Mouse (Mus musculus): ENCODE measurements at regions not wholly inside any gene's neighbourhood (a gene's known extent, or its start where the extent isn't known, plus 50 kb on each side); places are given as distances from the start of the nearest gene placed in this dataset.
"Not testable (repeated sequence)": the region's sequence is repeated elsewhere in the genome, so short reads cannot be mapped to it uniquely, and the experiment has no call there.

DNA sequence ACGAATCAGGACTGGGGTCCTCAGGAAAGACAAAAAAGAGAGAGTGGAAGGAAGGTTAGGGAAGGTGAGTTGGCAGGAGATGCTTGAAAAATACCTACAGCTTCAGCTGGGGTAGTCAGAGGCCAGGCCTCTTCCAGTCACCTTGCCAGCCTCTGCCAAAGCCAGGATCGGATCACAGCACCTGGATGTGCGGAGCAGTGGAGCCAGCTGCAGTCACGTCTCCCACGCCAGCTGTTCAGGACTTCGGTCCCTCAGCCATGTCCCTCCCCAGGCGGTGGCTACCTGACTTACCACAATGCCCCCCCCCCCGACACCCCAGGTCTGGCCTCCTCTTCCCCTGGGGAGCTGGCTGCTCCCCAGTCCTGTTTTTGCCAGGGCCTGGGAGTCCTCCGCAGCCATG lies 134.3 kb upstream of the Bcor start:
- DNase-seq (ENCODE audit: low spot score in 2 of 2): no peak

DNA sequence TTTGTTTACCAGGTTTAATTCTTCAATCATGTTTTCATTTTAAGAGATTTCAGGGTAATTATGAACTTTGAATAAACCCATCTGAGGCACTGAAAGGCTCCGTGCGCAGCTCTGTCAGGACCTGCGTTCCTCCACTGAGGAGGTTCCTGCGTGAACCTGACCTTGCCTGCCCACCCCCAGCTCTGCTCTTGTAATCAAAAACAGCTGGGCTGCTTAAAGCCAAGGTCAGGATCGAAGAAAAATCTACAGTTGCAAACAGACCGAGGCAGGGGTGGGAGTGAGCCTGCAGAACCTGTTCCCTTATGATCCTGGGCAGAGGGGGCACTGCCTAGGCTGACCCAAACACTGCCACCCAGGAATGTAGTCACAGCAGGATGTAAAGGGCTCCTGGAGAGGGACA lies 134.8 kb upstream of the Bcor start:
- DNase-seq (ENCODE audit: low spot score in 2 of 2): no peak

DNA sequence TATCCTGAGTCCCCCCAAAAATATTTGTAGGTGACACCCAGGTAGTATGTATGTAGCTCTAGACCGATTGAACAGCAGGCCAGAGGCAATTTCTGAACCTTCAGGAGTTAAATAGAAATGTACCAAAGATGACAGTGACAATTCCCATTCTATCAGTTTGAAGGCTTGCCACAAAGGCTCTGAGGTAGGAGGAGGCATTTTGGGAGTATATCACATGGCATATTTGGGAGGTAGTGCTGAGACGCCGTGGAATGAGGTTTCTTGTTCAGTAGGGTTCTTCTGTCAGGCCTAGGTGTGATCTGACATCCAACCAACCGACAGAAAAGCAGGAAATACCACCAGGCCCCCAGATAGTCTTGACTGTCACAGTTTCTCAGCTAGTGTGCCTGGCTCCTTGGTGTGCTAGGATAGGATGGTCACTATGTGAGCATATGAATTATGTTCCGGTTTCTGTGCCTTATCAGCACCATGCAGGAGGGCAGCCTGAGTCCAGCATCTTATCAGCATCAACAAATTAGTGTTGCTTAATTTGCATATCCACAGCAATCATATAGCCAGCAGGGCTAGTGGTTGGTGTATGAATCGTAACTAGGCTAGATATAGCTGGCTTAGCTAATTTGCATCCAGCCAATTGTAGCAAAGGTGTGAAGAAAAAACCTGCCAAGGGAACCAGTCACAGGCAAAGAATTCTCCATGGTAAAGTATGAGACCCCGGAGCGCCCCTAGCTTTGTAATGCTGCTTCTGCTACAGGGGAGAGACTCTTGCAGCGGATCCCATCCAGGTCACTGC lies 136.3 kb upstream of the Bcor start:
- no peak for DNase-seq (ENCODE audit: low spot score in 2 of 2)

DNA sequence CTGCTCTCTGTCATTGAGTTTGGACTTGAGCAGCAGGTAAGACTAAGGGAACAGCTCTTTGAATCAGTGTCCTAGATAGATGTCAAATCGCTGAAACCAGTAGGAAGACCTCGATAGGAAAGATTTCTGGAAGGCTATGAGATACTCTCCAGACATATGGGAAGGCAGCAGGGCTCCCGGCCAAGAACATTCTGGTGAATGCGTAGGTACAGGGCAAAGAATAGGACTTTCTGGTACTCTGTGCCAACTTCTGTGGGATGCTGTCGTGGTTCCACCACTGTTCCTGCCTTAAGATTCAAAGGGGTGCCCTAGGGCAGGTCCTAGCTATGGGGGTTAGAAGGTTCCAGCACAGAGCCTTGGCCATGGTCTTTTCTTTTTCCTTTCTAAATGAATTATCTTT lies 138.5 kb upstream of the Bcor start:
- DNase-seq (ENCODE audit: low spot score in 2 of 2): no peak

DNA sequence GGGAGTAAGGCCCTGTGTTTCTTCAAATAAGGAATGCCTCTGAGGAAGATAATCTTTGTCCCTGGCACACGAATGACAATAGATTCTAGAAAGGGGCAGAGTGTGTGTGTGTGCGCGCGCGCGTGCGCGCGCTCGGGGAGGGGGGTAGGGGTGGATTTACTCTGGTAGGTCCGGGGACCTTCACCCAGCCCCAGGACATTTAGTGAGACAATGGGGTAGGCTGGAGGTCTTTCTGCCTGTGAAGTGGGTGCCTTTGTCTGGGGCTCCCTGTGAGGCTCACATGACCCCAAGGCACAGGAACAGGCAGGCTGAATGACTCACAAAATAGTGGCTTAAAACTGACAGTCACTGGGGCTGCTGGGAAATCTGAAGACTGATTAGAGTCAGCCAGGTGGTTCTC lies 139.1 kb upstream of the Bcor start:
- no peak for DNase-seq (ENCODE audit: low spot score in 2 of 2)

DNA sequence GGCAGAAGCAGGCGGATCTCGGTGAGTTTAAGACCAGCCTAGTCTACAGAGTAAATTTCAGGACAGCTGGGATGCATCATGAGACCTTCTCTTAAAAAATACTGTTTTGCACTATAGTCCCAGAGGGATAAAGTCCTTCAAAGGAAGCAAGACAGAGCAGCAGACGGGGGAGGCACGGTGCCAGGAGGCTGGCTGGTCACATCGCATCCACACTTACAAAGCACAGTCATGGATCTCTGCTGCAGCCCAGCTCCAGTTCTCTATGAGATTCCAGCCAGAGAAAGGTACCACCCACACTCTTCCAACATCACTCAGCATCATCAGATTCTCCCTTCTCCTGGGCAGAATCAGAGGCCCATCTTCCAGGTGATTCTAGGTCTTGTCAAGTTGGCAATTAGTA lies 144.5 kb upstream of the Bcor start:
- DNase-seq (ENCODE audit: low spot score in 2 of 2): no peak

DNA sequence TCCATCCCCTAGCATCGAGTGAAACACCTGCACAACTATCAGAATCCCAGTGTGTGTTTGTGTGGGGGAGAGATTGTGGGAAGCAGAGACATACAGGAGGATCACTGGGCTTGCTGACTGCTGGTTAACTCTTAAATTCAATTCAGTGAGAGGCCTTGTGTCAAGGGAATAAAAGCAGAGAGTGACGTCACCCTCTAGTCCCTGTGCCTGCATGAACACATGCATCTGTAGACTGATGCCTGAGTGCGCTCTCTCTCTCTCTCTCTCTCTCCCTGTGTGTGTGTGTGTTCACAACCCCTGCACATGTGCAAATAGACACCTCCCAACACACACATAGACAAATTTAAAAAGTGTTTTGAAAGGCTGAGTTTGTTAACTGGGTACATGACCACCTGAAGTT lies 146.8 kb upstream of the Bcor start:
- DNase-seq (ENCODE audit: low spot score in 2 of 2): no peak

DNA sequence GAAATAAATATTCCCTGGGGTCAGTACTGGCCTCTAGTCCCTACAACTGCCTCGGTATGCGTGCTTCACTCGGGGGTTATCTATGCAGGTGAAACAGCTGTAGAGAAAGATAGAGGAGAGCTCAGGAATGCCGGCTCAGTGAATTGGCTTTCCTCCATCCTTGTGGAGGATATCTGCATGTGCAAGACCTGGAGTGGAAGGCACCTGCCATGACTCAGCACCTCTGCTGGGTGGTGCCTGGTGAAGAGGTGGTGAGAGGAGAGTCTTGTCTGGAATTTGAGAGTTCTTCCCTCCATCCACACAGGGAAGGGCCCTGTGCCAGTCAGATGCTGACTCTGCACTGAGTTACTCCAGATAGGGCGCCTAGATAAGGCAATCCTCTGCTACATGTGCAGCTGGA lies 152.4 kb upstream of the Bcor start:
- no peak for DNase-seq (ENCODE audit: low spot score in 2 of 2)

DNA sequence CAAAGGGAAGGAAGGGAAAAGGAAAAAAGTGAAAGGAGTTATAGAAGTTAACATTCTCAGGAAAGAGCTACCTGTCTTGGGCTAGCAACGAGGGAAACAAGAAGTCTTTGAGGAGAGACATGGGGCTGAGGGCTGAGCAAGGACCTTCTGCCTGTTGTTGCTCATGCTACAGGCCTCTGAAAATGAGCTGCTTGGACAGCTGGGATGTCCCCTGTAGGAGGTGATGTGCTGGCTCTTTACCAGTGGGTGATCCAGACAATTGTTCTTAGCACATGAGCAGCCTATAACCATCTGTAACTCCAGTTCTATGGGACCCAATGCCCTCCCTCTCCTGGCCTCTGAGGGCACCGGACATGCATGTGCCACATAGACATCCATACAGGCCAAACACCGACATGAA lies 155.5 kb upstream of the Bcor start:
- no peak for DNase-seq (ENCODE audit: low spot score in 2 of 2)

DNA sequence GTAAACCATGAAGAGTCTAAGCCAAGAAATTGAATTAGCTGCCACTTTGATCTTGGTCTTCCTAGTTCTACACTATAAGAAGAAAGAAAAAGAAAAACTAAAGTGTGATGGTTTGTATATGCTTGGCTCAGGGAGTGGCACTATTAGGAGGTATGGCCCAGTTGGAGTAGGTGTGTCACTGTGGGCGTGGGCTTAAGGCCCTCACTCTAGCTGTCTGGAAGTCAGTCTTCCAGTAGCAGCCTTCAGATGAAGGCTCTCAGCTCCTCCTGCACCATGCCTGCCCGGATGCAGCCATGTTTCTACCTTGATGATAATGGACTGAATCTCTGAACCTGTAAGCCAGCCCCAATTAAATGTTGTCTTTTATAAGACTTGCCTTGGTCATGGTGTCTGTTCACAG lies 157.3 kb upstream of the Bcor start:
- DNase-seq (ENCODE audit: low spot score in 2 of 2): not testable (repeated sequence)

DNA sequence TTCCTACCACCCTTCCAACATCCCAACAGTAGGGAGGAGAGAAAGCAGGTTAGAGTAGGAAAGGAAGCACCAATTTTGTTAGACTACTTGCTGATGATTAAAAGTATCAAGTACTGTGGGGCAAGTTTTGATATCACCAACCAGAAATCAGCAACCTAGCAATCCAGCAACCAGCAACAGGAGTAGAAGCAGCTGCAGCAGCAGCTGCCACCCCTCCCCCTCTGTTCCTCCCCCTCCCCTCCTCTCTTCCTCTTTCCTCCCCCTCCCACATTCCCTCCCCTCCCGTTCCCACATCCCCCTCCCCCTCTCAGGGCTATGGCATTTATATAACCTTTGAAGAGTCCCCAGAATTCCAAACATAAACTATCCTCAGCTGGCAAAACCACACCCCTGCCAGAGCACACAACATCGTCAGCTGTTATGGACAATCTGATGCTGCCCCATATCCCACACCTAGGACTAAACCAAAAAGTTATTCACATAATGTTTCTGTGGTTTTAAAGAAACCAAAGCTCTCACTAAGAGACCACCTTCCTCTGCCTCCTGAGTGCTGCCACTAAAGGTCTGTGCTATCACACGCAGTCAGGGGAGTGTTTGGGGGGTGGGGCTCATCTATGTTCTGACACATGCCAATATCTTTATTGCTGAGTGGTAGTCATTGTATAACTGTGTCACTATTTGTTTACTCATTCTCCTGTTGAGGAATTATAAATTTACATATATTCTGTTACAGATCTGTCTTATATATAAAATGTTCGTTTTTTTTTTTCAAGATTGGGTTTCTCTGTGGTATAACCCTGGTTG lies 158.9 kb upstream of the Bcor start:
- DNase-seq (ENCODE audit: low spot score in 2 of 2): no peak

DNA sequence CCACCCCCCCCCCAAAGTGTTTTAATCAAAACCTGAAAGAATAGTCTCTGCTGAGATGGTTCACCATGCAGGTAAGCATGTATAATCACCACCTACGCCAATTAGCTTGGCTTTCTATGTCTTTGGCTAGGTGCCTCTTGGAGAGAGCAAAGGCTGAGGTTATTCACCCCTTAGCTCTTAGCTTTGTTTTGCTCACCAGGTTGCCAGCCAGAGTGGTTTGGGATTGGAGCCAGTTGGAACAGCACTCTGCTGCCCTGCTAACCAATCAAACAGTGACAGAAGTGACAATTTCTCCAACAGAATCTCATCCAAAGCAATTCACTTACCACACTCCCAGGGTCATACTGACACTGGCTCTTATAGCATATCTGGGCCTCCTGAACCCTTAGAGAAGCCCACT lies 162.3 kb upstream of the Bcor start:
- DNase-seq (ENCODE audit: low spot score in 2 of 2): no peak

DNA sequence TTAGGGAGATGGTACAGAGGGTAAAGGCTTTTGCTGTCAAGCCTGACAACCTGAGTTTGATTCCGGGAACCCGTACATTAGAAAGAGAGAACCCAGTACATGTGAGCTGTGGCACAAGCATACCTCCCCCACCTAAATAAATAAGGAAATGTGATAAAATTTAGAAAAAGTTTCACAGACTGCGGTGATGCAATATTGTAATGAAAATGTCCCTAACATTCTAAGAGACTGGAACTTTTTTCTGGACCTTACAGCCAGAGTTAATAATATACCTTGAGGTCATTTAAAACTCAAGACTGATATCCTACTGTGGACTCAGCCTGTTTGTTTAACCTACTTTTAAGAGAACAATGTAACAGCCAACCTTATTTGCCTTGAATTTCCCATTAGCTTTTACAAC lies 163.1 kb upstream of the Bcor start:
- DNase-seq (ENCODE audit: low spot score in 2 of 2): no peak

DNA sequence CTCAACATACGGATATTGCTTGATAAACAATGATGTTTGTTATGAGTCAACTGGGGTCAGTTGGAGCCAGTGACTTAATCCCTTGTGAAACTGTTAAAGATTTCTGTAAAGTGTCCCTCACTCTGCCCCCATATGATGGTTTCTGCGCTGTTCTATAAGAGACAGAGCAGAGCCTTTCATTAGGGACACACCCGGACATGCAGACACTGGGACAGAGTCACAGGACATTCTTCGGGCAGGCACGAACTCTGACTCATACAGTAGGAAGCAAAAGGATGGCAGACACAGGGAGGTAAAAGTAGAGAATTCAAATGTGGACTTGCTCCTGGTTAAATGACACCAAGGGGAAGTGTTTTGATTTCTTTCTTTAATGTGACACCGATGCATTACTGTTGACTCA lies 163.7 kb upstream of the Bcor start:
- no peak for DNase-seq (ENCODE audit: low spot score in 2 of 2)

DNA sequence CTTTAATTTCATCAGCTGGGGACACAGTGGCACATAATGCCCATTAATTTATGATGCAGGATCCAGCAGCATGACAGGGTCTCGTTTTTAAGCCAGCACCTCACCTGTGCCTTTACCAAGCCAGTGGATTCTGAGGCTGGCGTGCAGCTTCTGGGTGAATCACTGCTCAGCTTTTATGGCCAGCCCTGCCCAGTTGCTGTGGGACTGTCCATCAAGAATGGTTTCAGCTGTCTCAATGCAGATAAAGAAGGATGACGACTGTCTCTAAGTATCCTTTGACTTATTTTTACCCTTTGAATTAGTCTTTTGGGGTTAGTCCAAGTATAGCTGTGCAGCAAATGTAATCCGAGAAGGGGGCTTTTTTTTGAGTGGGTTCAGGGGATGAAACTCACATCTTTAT lies 167.3 kb upstream of the Bcor start:
- no peak for DNase-seq (ENCODE audit: low spot score in 2 of 2)

DNA sequence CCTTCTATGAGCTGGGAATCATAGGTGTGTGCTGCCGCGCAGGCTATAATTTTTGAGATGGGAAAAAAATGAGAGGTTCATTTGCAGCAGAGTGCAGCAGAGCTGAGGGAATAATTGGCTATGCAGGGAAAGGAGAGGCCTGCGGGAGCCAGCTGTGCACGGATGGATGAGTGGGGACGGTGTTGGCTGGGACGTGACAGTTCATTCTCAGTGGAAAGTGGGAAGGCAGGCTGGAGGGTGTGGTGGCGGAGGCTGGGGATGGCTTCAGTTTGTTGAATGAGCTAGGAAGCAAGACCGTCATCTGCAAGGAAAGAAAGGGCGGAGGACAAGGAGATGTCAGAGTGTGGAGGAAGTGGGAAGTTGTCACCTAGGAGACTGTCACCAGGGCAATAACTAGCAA lies 180.4 kb upstream of the Bcor start:
- DNase-seq (ENCODE audit: low spot score in 2 of 2): no peak

DNA sequence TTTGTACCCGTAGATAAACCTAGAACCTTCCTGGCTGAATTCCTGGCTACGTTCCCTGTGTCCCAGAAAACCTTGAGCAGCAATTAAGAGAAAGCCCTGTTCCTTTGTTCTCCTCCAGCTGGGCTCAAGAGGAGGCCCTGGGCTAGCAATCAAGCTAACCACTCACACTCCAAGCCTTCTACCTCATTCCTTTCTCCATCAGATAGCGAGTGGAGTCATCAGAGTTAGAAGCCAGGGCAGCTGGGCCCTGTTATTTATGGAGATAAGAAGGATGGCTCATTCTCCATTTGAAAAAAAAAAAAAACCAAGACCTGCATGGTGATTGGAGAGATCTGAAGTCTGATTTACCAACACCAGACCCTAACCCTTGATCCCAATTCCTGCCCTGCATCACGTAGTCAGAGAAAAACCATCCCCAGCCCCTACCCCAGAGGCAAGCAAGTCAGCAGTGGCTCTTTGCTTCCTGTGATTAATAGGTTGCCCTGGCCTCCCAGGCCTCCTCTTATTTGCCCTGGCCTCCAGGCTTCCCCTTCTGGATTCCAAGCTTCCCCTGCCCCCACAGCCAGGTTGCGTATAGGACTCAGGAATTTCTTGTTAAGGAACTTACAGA lies 181.3 kb upstream of the Bcor start:
- DNase-seq (ENCODE audit: low spot score in 2 of 2): no peak

DNA sequence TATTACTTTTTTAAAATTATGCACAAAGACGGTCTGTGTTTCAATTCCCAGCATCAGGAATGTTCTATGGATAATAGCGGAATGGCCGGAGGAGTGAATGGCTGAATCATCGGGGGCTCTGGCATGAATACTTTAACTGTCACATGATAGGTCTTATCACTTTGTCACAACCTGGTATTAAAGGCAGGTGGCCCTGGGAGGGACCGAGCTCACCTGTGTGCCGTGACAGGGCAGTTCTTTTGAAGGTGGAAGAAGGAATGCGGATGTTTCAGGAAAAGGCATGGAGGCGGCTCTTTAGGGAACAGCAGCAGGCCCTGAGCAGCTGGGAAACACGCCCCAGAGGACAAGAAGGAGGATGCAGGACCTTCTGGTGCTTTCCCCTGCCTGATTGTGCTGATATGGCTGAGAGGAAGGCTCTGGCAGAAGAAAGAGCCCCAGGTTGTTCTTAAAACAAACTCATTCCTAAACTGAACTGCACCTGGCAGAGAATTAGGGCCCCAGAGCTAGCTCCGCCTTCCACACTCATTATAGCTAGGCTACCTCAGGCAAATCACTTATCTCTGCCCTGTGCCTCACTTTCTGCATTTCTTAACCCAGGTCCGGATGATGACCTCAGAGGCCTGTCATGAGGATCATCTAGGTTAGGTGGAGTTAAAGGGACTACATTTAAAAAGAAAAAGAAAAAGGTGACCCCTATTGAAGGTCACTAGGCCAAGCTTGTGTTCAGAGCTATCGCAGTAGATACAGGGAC lies 184.8 kb upstream of the Bcor start:
- no peak for DNase-seq (ENCODE audit: low spot score in 2 of 2)

DNA sequence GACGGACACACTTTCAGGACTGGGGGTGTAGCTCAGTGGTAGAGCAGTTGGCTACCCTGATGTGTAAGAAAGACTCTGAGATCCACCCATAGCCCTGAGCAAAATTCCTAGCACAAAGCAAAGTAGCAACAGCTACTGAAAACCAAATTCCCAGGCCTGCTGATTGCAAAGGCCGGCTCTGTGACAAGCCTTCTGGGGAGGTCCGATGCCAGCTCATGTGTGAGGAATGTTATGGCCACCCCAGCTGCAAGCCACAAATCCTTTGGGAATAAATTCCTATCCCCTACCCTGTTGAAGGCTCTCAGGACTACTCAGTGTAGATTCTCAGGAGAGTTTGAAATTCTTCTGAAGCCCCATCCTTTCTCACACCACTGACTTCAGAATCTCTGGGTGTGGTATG lies 186.7 kb upstream of the Bcor start:
- no peak for DNase-seq (ENCODE audit: low spot score in 2 of 2)

DNA sequence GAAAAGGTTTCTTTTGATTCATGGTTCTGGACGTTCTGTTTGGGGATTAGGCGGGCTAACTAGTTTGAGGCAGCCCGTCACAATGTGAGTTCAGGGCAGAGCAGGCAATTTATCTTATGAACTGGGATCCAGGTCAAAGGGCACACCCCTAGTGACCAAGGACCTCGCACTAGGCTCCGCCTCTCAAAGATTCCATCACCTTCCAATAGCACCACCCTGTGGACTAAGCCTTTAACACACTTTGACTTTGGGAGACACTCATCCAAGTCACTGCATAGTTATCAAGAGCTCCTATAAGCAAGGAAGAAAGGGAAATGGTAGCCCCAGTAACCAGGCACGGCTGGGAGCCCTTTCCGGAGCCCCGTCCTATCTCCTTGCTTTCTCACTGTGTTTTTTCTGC lies 188.0 kb upstream of the Bcor start:
- DNase-seq (ENCODE audit: low spot score in 2 of 2): no peak

DNA sequence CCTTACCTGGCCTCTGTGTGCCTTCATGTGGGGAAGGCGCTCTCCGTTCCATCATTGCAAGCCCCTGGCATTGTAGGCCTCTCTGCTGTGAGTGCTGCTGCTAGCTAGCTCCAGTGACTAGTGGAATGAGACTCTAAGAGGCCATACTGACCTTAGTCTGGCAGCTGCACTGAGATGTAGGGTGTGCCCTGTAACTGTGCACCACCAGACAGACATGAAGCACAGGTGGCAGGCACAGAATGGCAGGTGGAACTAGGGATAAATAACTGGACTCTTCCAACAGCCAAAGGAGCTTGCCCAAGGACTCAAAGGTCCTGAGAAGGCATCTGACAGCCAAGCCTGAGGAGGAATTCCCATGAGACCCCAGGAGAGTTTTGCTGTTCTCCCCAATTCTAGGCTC lies 194.7 kb upstream of the Bcor start:
- DNase-seq (ENCODE audit: low spot score in 2 of 2): no peak

DNA sequence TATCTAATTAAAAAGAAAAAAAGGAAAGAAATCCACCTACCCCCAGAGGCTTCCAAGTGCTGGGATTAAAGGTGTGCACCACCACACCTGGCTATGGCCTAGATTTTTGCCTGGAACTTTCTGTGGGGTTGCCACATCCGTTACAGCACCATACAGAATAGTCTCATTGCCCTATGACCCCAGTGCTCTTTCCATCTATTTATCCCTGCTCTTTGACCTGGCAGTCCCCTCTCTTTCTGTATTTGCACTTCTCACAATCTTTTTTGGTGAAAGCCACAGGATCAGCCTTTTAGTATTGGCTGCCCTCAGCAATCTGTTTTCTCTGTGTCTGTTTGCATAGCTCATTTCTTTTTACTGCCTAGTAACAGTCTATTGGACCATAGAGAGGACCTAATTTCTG lies 197.9 kb upstream of the Bcor start:
- no peak for DNase-seq (ENCODE audit: low spot score in 2 of 2)
